Mouse (Mus musculus) gastrocnemius, adult 2 months (tissue): ENCODE measurements around the gene Zkscan1. TPM values are rescaled to one million over a fixed set of nuclear protein-coding genes. Genes with fewer than 3 reads are reported as not detected.
"Not testable (repeated sequence)": the region's sequence is repeated elsewhere in the genome, so short reads cannot be mapped to it uniquely, and the experiment has no call there.

ENCODE experiments used
- DNase-seq: peaks from one replicate; pipeline ENCODE4 v3.0.0; 2022
- H3K27ac ChIP-seq: fragments of 200-600 bp; 2 replicates; pipeline ENCODE4 v1.8.1; 2022; ENCODE audit warnings: mild to moderate bottlenecking
- H3K4me3 ChIP-seq: fragments of 200-600 bp; 2 replicates; pipeline ENCODE4 v1.8.1; 2022; ENCODE audit warnings: mild to moderate bottlenecking, moderate library complexity
- CTCF ChIP-seq: fragments of 200-600 bp; IDR thresholded peaks from 2 replicates; pipeline ENCODE4 v1.8.1; 2022; ENCODE audit warnings: antibody characterized with exemption, mild to moderate bottlenecking, moderate library complexity
- intact Hi-C: fragments of 180-260 bp; cut with DNase I; formaldehyde crosslinking; loops from one replicate; pipeline ENCODE4 v1.15.1; 2025
- long read RNA-seq, 2 experiments: library from polyadenylated mRNA; stranded (forward); transcript quantifications; one replicate each; pipeline ENCODE4 v2.0.0; 2021
- total RNA-seq, 2 experiments: library from RNA; stranded (reverse); gene quantifications; 2 replicates each; pipeline ENCODE4 v1.2.3; 2021

Zkscan1 gene
- 10 to 100 TPM; 10.7 to 10.8 TPM for total RNA-seq
- long read RNA-seq, experiment 1, full-length matches to known transcripts: 7 of 7 reads
- long read RNA-seq, experiment 1, partial matches to known transcripts: 0 of 7 reads
- long read RNA-seq, experiment 1, other reads (novel, unspliced or antisense): 0 of 7 reads
- long read RNA-seq, experiment 2, full-length matches to known transcripts: 4 of 4 reads
- long read RNA-seq, experiment 2, partial matches to known transcripts: 0 of 4 reads
- long read RNA-seq, experiment 2, other reads (novel, unspliced or antisense): 0 of 4 reads

GRCm38 (mm10) chr5:138084996-138085395 lies at the start of gene Zkscan1:
TSS of gene Zkscan1 (plus strand) at chr5:138085084.
- TF ChIP-seq CTCF: no peak
- peak within 1 kb of the TSS; percentile 100 for H3K4me3 ChIP-seq
- H3K27ac ChIP-seq: peak within 1 kb of the TSS; percentile 98
- DNase-seq: peak; percentile 81
- intact Hi-C loops: loop anchor here (2.0 to 5.0 kb wide), 2 partner anchors 32 to 72 kb away; partner anchors contain the start of genes Zfp113 and Zscan21

GRCm38 (mm10) chr5:138052894-138053293 lies 32.0 kb upstream of the Zkscan1 start, which contains the start of gene Smok3c:
TSS of gene Smok3c (plus strand) at chr5:138053194.
- intact Hi-C loops, DNase-seq, H3K4me3 ChIP-seq, H3K27ac ChIP-seq: not testable (repeated sequence)

DNA sequence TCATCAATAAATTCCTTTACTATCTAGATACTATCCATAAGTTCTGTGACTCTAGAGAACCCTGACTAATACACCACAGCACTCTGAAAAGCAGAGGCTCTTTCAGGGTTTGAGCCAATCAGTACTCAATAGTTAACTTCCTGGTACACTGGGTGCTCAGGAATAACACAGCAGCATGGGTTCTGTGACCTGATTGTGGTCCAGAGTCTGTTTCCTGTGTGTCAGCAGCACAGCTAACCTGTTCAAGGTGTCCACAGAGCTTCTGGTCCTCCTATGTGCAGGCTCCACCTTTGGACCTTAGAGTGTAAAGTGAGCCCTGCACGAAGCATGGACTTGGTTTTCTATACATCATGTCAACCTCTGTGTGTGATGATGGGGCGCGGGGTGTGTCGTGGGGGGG lies 11.1 kb upstream of the Zkscan1 start:
- DNase-seq: no peak
- no peak for TF ChIP-seq CTCF
- no peak overlapping the region for H3K27ac ChIP-seq
- intact Hi-C loops: no loop called here
- H3K4me3 ChIP-seq: no peak overlapping the region

DNA sequence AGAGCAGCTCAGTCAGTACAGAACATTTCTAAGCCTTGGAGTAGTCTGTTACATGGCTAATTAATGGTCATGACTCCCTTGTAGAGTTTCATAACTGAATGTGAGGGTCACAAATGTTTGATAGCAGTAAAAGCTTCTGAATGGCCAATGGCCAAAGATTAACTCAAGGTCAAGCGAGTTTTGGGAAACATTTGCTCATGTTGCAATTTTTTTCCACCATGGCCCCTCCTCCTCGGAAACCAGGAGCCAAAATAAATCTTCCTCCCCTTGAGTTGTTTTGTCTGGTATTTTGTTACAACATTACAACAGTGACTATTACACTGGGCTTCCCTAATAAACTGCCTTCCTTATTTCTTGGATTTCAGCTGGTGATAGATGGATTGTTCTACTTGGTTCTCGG lies 9.2 kb upstream of the Zkscan1 start:
- TF ChIP-seq CTCF: no peak
- H3K4me3 ChIP-seq: no peak overlapping the region
- no peak for DNase-seq
- intact Hi-C loops: no loop called here
- no peak overlapping the region for H3K27ac ChIP-seq

DNA sequence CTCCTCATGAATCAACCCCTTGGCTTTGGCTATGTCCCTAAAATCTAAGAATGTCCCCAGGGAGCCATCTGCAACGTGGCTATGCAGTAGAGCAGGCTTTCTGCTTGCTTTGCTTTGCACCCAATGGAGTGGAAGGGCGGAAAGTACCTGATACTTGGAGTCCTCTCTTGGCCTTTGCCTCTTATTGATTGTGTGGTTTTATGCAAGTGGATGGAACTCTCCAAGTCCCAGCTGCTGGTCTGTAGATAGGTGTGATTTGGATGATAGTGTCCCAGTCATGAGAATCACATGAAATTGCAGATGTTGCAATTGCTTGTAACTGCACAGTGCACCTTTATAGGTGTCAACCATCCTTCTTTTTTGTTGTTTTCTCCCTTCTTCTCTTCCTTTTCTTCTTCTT lies 8.7 kb upstream of the Zkscan1 start:
- intact Hi-C loops: no loop called here
- Histone ChIP-seq H3K4me3 (no peak overlapping the region), H3K27ac (no peak overlapping the region)
- no peak for TF ChIP-seq CTCF
- no peak for DNase-seq

- no peak for DNase-seq
- no peak for TF ChIP-seq CTCF
- intact Hi-C loops: no loop called here
- Histone ChIP-seq H3K27ac (no peak overlapping the region), H3K4me3 (no peak overlapping the region)
Measured at GRCm38 (mm10) chr5:138080456-138080855, 4.4 kb upstream of the Zkscan1 start.

- no peak for DNase-seq
- no peak for TF ChIP-seq CTCF
- Histone ChIP-seq H3K4me3 (no peak overlapping the region), H3K27ac (no peak overlapping the region)
- intact Hi-C loops: no loop called here
Measured at GRCm38 (mm10) chr5:138081446-138081845, 3.4 kb upstream of the Zkscan1 start.

DNA sequence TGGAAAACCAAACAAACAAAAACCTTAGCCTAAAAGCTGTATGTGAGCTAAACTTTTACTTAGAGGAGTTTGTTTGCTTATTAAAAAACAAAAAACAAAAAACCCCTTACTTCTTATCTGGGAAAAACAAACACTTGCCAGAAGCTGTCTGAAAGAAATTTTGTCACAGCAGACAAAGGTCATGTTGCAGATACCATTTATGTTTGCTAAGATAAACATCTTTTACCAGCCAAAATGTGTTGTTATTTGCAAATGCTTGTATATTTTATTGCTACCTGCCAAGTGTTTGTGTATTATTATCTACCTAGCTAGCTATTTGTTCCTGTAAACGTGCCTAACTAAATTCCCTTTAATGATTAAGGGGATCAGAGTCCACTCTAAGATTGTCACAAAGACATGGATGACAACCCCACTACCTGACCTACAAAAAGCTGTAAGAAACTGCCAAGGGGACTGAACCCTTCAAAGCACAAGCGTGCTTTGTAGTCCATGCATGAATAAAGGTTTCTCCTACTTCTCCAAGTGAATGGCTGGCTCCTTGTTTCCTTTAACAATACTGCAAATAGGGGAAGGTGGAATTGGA lies 1.5 kb upstream of the Zkscan1 start:
- no peak for TF ChIP-seq CTCF
- H3K27ac ChIP-seq: no peak overlapping the region
- intact Hi-C loops: no loop called here
- H3K4me3 ChIP-seq: no peak overlapping the region
- DNase-seq: no peak

DNA sequence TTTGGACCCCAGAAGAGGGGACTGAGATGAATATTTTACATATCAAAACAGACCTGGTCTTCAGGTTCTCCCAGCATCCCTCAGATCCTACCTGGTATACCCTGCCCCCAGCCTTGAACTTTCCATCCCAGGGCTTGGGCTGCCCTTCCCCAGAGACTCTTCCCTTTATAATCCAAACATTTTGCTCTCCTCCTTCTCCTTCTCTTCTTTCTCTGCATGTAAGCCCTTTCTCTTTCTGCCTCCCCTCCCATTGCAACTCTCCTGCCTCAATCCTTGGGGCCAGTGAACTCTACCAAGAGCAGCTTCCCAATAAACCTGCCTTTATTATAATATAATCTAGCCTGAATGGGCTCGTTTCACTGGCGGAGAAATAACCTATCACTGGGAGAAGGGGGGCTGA lies 948 bp upstream of the Zkscan1 start:
- H3K27ac ChIP-seq: no peak overlapping the region
- intact Hi-C loops: loop anchor here (2.0 kb wide), 1 partner anchor 33 kb away; the partner anchor contains the start of gene Zscan21
- TF ChIP-seq CTCF: no peak
- no peak for DNase-seq
- H3K4me3 ChIP-seq: no peak overlapping the region

- Histone ChIP-seq H3K27ac (peak overlapping the region; percentile 98; the same call in 1 of the 2 replicates), H3K4me3 (peak overlapping the region; percentile 100)
- intact Hi-C loops: loop anchor here (2.0 kb wide), 1 partner anchor 32 kb away; the partner anchor contains the start of gene Zscan21
- DNase-seq: no peak
- no peak for TF ChIP-seq CTCF
Measured at GRCm38 (mm10) chr5:138084507-138084906, 377 bp upstream of the Zkscan1 start.

DNA sequence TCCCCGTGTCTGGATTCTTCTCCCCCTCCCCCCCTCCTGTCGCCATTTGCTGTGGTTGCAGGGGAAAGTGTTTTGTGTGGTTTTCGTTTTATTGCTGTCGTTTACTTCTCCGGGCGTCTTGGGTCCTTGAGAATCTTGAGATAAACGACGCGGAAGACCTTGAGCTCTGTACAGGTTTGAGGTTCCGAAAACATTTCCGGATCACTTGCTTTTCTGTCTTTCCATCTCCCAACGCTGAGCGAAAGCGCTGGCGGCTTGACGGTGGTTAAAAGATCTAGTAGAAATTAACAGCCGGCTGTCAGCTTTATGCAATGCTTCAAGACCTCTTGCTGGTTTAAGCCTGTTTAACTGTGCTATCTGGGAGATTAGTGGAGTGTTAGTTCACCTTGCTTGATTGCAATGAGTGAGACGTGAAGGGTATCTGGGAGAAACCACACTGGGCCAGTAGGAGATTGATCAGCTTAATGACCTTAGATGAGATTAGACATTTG lies 582 bp downstream of the Zkscan1 start:
- peak overlapping the region; percentile 100 for H3K4me3 ChIP-seq
- no peak for DNase-seq
- peak overlapping the region; percentile 98 for H3K27ac ChIP-seq
- intact Hi-C loops: loop anchor here (2.0 to 5.0 kb wide), 2 partner anchors 31 to 72 kb away; partner anchors contain the start of genes Zfp113 and Zscan21
- TF ChIP-seq CTCF: no peak

- Histone ChIP-seq H3K4me3 (no peak overlapping the region), H3K27ac (no peak overlapping the region)
- no peak for TF ChIP-seq CTCF
- intact Hi-C loops: loop anchor here (5.0 kb wide), 1 partner anchor 70 kb away; the partner anchor contains the start of gene Zfp113
- DNase-seq: no peak
Measured at GRCm38 (mm10) chr5:138086842-138087241, 2.0 kb downstream of the Zkscan1 start.

DNA sequence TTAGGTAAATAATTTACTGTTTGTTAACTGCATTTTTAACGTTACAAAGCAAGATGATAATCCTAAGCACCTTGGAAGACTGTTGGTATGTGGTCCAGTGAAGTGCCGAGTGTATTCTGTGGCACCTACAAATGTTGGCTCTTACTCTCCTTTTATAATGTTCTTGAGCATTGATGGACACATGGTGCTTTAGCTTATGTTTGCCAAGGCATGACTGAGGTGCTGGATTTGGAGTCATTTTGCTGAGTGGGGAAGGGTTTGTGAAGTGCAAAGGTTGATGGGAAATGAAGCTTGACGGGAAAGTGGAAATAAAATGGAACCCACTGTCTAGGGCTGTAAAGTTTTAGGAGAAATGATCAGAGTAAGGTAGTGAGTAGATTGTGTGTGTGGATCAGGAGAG lies 3.5 kb downstream of the Zkscan1 start:
- TF ChIP-seq CTCF: no peak
- intact Hi-C loops: loop anchor here (5.0 kb wide), 1 partner anchor 69 kb away; the partner anchor contains the start of gene Zfp113
- no peak for DNase-seq
- H3K4me3 ChIP-seq: no peak overlapping the region
- no peak overlapping the region for H3K27ac ChIP-seq
